Mouse (Mus musculus): ENCODE results near the gene Cracr2b. TPM values are rescaled to one million over a fixed set of nuclear protein-coding genes. Genes with fewer than 3 reads are reported as not detected.

The Cracr2b gene
- polyA plus RNA-seq (2017; shearing (Covaris generic)) = 0.88 TPM

DNA sequence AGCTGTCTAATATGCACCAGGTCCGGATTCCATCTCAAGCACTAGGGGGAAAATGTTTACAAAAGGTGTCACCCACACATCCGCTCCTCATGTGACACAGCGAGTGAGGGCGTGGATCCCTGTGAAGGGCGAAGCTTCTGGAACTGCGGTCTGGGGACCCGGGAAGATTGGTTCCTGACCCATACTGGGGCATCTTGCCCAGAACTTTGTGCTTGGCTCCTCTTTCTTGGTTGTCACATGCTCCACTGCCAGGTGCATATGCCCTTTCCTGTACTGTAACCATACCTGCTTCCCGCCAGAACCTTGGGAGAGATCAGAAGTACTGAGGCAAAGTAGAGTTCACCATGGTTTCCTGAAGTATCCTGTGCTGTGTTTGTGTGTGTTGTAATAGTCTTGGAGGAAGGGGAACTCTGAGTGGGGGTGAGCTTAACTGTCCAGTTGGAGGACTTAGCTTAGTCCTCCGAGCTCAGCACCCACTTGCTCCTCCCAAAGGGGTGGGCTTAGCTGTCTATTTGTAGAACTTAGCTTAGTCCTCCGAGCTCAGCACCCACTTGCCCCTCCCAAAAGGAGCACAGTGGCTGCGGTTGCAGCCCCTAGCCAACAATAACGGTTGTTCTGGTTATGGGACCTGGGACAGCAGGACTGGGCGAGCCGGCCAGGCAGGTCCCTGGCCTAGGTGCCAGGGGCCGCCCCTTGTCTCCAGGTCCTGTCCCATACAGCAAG is at the start of gene Cracr2b:
TSS of gene Cracr2b (plus strand) at position 704 of the 723 bp plus-strand sequence.

DNA sequence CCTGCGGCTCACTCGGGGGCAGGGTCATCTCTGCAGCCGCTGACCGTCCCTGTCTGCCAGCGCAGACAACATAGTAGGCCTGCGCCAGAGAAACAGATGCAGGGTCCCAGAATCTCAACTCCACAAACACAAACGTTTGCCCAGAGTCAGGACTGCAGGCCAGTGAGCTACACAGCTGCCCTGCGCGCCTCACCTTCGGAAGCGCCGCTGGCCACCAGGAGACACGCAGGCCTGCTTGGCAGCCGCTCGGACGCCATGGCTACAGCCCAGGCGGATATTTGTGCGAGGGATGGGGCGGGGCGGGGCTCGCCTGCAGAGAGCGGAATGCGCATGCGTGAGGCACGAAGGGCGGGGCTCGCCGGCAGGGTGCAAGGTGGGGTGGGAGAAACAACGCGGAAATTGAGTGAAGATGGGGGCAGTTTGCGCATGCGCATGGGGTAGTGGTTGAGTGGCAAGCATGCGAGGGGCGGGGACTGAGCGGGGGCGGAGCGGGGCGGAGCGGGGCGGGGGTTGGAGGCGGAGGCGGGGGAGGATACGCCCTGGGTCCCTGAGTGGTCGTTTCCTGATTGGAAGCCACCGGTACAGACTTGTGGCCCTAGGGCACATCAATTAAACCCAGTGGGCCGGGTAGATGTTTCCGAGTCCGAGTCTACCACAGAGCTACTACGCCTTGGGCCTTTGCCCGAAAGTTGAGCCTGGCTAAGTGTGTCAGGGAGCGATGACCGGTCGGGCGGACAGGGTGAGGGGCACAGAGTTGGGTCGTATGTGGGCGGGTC is 46.9 kb upstream of the Cracr2b start, which contains the start of gene Gatd1:
TSS of gene Gatd1 (minus strand) at position 328 of the 776 bp plus-strand sequence.

DNA sequence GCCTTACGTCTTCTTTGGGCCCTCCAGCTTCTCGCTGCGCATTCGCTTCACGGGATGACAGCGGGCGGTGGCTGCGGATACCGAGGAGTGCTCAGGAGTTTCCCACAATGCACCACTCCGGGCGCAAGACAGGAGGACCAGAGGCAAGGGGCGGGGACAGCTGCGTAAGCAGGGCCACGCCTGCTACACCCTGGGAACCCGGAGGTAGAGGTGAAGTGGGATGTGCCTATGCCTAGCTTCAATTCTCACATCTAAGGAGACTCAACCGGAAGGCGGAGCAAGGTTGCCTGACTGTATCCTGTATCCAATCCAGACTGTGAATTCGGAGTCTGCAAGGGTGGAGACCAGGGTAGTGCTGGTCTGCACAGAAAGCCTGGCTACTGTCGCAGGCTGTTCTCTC is 31.6 kb upstream of the Cracr2b start, which contains the start of gene Cend1:
TSS of gene Cend1 (minus strand) at position 182 of the 400 bp plus-strand sequence.

DNA sequence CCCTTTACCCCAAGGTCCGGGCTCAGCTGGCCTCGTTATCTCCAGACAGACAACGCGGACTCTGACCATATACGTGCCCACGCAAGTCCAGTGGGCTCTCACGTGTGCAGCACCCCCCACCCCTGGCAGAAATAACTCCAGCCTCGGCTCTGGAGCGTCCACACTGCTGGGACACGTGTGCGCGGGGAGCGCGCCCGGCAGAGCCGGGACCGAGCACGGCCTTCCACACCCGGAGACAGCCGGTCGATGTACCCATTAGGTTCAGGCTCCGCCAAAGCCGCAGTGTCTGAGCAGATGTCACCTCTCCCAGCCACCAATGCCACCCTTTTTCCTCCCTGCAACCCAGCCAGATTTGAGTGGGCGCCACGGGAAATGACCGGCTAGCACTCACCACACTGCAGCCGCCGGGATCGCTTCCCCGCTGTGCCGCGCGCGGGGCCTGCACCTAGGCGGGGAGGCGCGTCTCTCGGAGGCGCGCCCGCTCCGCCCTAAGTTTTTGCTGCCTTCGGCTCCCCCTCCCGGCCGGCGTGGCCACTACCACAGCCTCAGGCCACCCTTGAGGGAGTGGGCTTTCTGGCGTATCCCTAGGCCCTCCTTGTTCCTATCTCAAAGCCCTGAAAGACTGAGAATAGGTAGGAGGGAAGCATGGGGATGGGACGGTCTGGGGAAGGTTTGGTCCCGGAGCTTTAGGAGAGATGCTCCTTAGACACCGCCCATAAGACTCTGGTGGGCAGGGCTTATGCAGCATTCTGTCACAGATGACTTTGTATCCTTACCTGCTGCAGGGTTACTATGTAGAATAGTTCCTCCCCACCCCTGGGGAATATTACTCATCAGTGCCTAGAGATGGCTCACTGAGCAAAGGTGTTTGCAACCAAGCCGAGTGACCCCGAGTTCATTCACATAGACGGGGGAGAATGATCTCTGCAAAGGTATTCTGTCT is 23.4 kb upstream of the Cracr2b start, which contains the start of gene Slc25a22:
TSS of gene Slc25a22 (minus strand) at position 715 of the 943 bp plus-strand sequence.

DNA sequence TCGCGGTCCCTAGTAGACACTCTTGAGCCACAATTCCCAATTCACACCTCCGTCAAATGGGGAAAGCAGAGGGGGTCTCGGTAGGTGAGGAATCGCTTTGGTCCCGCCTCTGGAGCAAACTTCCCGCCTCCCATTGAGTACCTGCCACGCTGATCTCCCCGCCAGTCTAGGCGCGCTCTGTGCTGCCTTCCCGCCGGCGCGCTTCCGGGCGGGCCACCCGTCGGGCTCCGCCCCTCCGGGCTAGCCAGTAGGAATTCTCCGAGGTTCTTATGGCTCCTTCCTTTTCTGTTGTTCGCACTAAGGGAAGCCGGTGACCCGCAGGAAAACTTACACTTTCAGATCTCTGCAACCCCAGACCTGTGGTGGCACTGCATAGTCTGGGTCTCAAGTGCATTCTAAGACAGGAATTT is 17.1 kb upstream of the Cracr2b start, which contains the start of gene Pidd1:
TSS of gene Pidd1 (minus strand) at position 198 of the 410 bp plus-strand sequence.

GRCm38 (mm10) chr7:141447110-141447991 is 13.5 kb upstream of the Cracr2b start, which contains the start of gene Rplp2:
Gene Rplp2 (plus strand): TSS chr7:141447370.

GRCm38 (mm10) chr7:141454967-141455551 is 5.8 kb upstream of the Cracr2b start, which contains the start of gene Pnpla2:
Gene Pnpla2 (plus strand): TSS chr7:141455198.

GRCm38 (mm10) chr7:141467230-141468030 is 6.5 kb downstream of the Cracr2b start, which contains the start of gene Cd151:
Gene Cd151 (plus strand): TSS chr7:141467392.

DNA sequence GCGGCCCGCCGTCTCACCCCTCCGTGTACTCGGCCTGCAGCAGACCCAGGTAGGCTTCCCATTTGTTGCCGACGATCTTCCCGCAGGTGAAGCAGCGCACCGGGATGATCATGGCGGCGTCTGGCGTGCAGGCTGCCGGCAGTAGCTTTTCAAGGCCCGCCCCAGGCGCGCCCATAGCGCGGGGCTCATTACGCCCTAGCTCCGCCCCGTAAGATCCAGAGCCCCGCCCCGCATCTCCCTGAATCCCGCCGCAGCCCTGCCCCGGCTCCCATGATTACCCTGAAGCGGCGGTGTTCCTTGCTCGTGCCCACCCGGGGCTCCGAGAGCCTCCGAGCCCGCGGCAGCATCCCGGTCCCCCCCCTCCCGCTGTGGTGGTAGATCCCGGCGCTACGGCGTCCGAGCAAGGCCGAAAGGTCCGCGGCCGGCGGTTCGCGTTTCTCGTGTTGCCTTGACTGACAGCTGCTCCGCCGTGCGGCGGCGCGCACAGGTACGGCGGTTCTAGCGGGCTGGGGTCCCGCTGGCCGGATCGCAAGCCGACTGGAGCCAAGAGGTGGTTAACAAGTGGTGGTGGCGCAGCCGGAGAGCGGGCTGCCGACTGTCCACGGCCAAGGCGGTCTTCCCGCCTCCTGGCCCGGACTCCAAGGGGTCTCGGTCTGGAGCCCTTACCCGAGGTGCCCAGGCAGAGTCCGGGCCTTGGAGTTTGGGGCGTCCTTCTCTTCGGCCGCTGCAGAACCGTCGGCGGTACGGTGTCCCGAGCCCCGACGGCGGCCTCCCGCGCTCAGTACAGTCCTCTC is 14.3 kb downstream of the Cracr2b start, which contains the start of the genes Polr2l and Tspan4:
TSS of gene Polr2l (minus strand) at position 122 of the 794 bp plus-strand sequence.
TSS of gene Tspan4 (plus strand) at position 230 of the 794 bp plus-strand sequence.

Other genes with a start within 250 kb of the Cracr2b start
- gene Lmntd2, start 247.0 kb upstream of the Cracr2b start, polyA plus RNA-seq (2017; shearing (Covaris generic)) = 6.6 TPM
- 10.0 TPM for gene Rassf7, start 245.2 kb upstream of the Cracr2b start, polyA plus RNA-seq (2017; shearing (Covaris generic))
- 112 TPM for gene Phrf1, start 232.3 kb upstream of the Cracr2b start, polyA plus RNA-seq (2017; shearing (Covaris generic))
- 103 TPM for gene Irf7, start 194.6 kb upstream of the Cracr2b start, polyA plus RNA-seq (2017; shearing (Covaris generic))
- gene Cdhr5, start 184.3 kb upstream of the Cracr2b start, polyA plus RNA-seq (2017; shearing (Covaris generic)) = not detected
- gene Sct, start 182.0 kb upstream of the Cracr2b start, polyA plus RNA-seq (2017; shearing (Covaris generic)) = not detected
- not detected for gene Drd4, start 169.1 kb upstream of the Cracr2b start, polyA plus RNA-seq (2017; shearing (Covaris generic))
- 75.5 TPM for gene Deaf1, start 133.4 kb upstream of the Cracr2b start, polyA plus RNA-seq (2017; shearing (Covaris generic))
- gene Tmem80, start 133.4 kb upstream of the Cracr2b start, polyA plus RNA-seq (2017; shearing (Covaris generic)) = 29.6 TPM
- gene Eps8l2, start 122.2 kb upstream of the Cracr2b start, polyA plus RNA-seq (2017; shearing (Covaris generic)) = not detected
- 215 TPM for gene Taldo1, start 68.9 kb upstream of the Cracr2b start, polyA plus RNA-seq (2017; shearing (Covaris generic))
- gene Gatd1, start 47.0 kb upstream of the Cracr2b start, polyA plus RNA-seq (2017; shearing (Covaris generic)) = 31.3 TPM
- gene Cend1, start 31.6 kb upstream of the Cracr2b start, polyA plus RNA-seq (2017; shearing (Covaris generic)) = not detected
- gene Slc25a22, start 23.2 kb upstream of the Cracr2b start, polyA plus RNA-seq (2017; shearing (Covaris generic)) = 72.6 TPM
- 3.4 TPM for gene Pidd1, start 17.1 kb upstream of the Cracr2b start, polyA plus RNA-seq (2017; shearing (Covaris generic))
- 2,296 TPM for gene Rplp2, start 13.7 kb upstream of the Cracr2b start, polyA plus RNA-seq (2017; shearing (Covaris generic))
- 132 TPM for gene Pnpla2, start 5.9 kb upstream of the Cracr2b start, polyA plus RNA-seq (2017; shearing (Covaris generic))
- 5.6 TPM for gene Cd151, start 6.3 kb downstream of the Cracr2b start, polyA plus RNA-seq (2017; shearing (Covaris generic))
- gene Polr2l, start 14.0 kb downstream of the Cracr2b start, polyA plus RNA-seq (2017; shearing (Covaris generic)) = 20.3 TPM
- 1.1 TPM for gene Tspan4, start 14.1 kb downstream of the Cracr2b start, polyA plus RNA-seq (2017; shearing (Covaris generic))
- gene Chid1, start 78.8 kb downstream of the Cracr2b start, polyA plus RNA-seq (2017; shearing (Covaris generic)) = 12.1 TPM
- gene Ap2a2, start 101.1 kb downstream of the Cracr2b start, polyA plus RNA-seq (2017; shearing (Covaris generic)) = 102 TPM
- gene Muc6, start 194.2 kb downstream of the Cracr2b start, polyA plus RNA-seq (2017; shearing (Covaris generic)) = 0.10 TPM
- gene Muc2, start 229.2 kb downstream of the Cracr2b start, polyA plus RNA-seq (2017; shearing (Covaris generic)) = not detected